Mouse (Mus musculus) erythroid progenitor cell, adult 5-6 weeks (primary cell): ENCODE results near the gene Bcl9. TPM values are rescaled to one million over a fixed set of nuclear protein-coding genes. Genes with fewer than 3 reads are reported as not detected.

Experiments used
- total RNA-seq, 2 experiments: library from RNA; stranded (forward) in 1 of 2; stranded (reverse) in 1 of 2; fragments of 150-400 nt in 1 of 2; fragments of 186-747, 209-891 nt in 1 of 2; gene quantifications; 2 replicates each; pipeline versions ENCODE4 v1.2.3 to v1.2.4; 2015 to 2017; ENCODE audit warnings: low replicate concordance in 2 of 2

Gene Bcl9
- total RNA-seq, 2 experiments from 2014 or later, result 0.76 to 45.7 TPM

Other genes with a start within 250 kb of the Bcl9 start
- gene Acp6, start 139.1 kb downstream of the Bcl9 start, total RNA-seq (2015; ENCODE audit: low replicate concordance), result 8.3 and 13.8 TPM in 2 replicates
- gene Acp6, start 139.1 kb downstream of the Bcl9 start, total RNA-seq (2017; ENCODE audit: low replicate concordance), result 7.2 and 9.9 TPM in 2 replicates
- gene Olfr1402, start 124.1 kb upstream of the Bcl9 start, total RNA-seq (2015; ENCODE audit: low replicate concordance), result not detected in 2 replicates
- gene Olfr1402, start 124.1 kb upstream of the Bcl9 start, total RNA-seq (2017; ENCODE audit: low replicate concordance), result not detected in 2 replicates